Mouse (Mus musculus): ENCODE measurements around the gene Cmah.

DNA sequence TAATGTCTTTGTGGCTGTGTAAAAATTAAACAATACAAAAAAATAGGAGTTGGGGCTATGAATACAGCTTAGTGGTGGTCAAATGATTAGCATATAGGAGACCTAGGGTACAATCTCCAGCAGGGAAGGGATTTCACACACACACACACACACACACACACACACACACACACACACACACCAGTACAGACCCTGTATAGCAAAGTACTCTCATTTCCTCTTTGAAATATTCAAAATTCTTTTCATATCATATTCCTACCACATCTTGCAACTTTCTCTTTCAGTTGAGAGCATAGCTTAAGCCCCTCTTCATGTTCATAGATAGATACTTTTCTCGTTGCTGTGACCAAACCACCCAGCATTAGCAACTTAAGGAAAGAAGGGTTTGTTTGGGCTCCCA, 181.7 kb downstream of the Cmah start:
- TF ChIP-seq CTCF (conservative IDR thresholded peaks at IDR 0.05; ENCODE audit: insufficient read depth, insufficient read length, low read depth, low read length): no peak
- no peak for TF ChIP-seq POLR2A (IDR thresholded peaks at IDR 0.05; ENCODE audit: low read depth, low read length)

Data from kidney, adult 2 months (tissue).